Mouse (Mus musculus) midbrain, embryonic 16.5 days (tissue): Measurements from ENCODE around the gene Snx29. TPM values are rescaled to one million over a fixed set of nuclear protein-coding genes. Genes with fewer than 3 reads are reported as not detected.

Experiments
- ATAC-seq: fragments of 200-750 bp; cut with Nextera tagmentation; 2 replicates; pipeline ENCODE4 v1.8.0; 2017; ENCODE audit warnings: moderate TSS enrichment
- H3K27ac ChIP-seq: fragments of 300-500 bp; sonication (generic); 2 replicates; pipeline ENCODE4 v1.5.1; 2014; ENCODE audit warnings: mild to moderate bottlenecking, low read length, mixed read lengths
- H3K27me3 ChIP-seq: fragments of 300-500 bp; sonication (generic); 2 replicates; pipeline ENCODE4 v1.6.1; 2014; ENCODE audit warnings: low read depth, low read length, mixed read lengths; ENCODE audit not compliant: control insufficient read depth, insufficient read depth
- H3K36me3 ChIP-seq: fragments of 300-500 bp; sonication (generic); 2 replicates; pipeline ENCODE4 v1.6.1; 2014; ENCODE audit warnings: mild to moderate bottlenecking, low read length, moderate library complexity, mixed read lengths; ENCODE audit not compliant: control insufficient read depth, insufficient read depth
- H3K4me1 ChIP-seq: fragments of 300-500 bp; sonication (generic); 2 replicates; pipeline ENCODE4 v1.6.1; 2014; ENCODE audit warnings: mild to moderate bottlenecking, low read length, mixed read lengths; ENCODE audit not compliant: control insufficient read depth, insufficient read depth
- H3K4me2 ChIP-seq: fragments of 300-500 bp; sonication (generic); 2 replicates; pipeline ENCODE4 v1.6.1; 2014; ENCODE audit warnings: mild to moderate bottlenecking, low read length, mixed read lengths
- H3K4me3 ChIP-seq: fragments of 300-500 bp; sonication (generic); 2 replicates; pipeline ENCODE4 v1.5.1; 2014; ENCODE audit warnings: low read depth, mild to moderate bottlenecking, low read length, moderate library complexity, mixed read lengths
- H3K9ac ChIP-seq: fragments of 300-500 bp; sonication (generic); 2 replicates; pipeline ENCODE4 v1.6.1; 2014; ENCODE audit warnings: low read depth, low read length, mixed read lengths
- H3K9me3 ChIP-seq: fragments of 300-500 bp; sonication (generic); replicated peaks from 2 replicates; pipeline ENCODE4 v1.6.1; 2014; ENCODE audit warnings: mild to moderate bottlenecking, low read length, mixed read lengths; ENCODE audit not compliant: control insufficient read depth, poor library complexity, severe bottlenecking
- WGBS: fragments of 180-500 bp; shearing (Covaris S2); extraction: QIAGEN DNeasy Blood & Tissue Kit; methylation state at CpG from one replicate; pipeline ENCODE4 v1.1.7; 2014; 5-methylcytosine and 5-hydroxymethylcytosine counted together
- polyA plus RNA-seq: library from polyadenylated mRNA; unstranded; fragments of >200 nt; fragmentation: Nextera tagmentation; extraction: Ambion mirVana; gene quantifications from 2 replicates; pipeline ENCODE4 v1.2.1, GENCODE M21; 2015

Gene Snx29
- polyA plus RNA-seq, 1 experiment from 2014 or later, result 16.8 TPM

- Histone ChIP-seq H3K27ac (no peak overlapping the region), H3K9me3 (no peaks in the 10 kb centered on the region), H3K4me2 (no peak overlapping the region), H3K36me3 (no peaks in the 10 kb centered on the region), H3K27me3 (no peaks in the 10 kb centered on the region), H3K4me3 (no peak overlapping the region), H3K4me1 (peaks cover 4% of the 10 kb centered on the region; the same call in 1 of the 2 replicates), H3K9ac (no peak overlapping the region)
- ATAC-seq, result peak; percentile 25; the same call in 1 of the 2 replicates
- 40% methylated on average over 7 of the region's 7 CpGs for WGBS
Measured at GRCm38 (mm10) chr16:11597769-11598168, 275.1 kb downstream of the Snx29 start.

- Histone ChIP-seq H3K4me1 (peaks cover 4% of the 10 kb centered on the region; the same call in 1 of the 2 replicates), H3K36me3 (no peaks in the 10 kb centered on the region), H3K4me2 (no peak overlapping the region), H3K9me3 (no peaks in the 10 kb centered on the region), H3K27me3 (no peaks in the 10 kb centered on the region), H3K9ac (no peak overlapping the region), H3K27ac (no peak overlapping the region), H3K4me3 (no peak overlapping the region)
- WGBS, result 77% methylated on average over 3 of the region's 3 CpGs
- ATAC-seq, result no peak
Measured at GRCm38 (mm10) chr16:11599523-11599922, 276.8 kb downstream of the Snx29 start.

GRCm38 (mm10) chr16:11601336-11602082 is 278.8 kb downstream of the Snx29 start:
- ATAC-seq, result no peak
- H3K4me1 ChIP-seq, result peaks cover 4% of the 10 kb centered on the region; the same call in 1 of the 2 replicates
- no peaks in the 10 kb centered on the region for H3K9me3 ChIP-seq
- no peaks in the 10 kb centered on the region for H3K27me3 ChIP-seq
- no peak overlapping the region for H3K4me2 ChIP-seq
- no peak overlapping the region for H3K27ac ChIP-seq
- 89% methylated on average over 1 of the region's 1 CpGs for WGBS
- H3K4me3 ChIP-seq, result no peak overlapping the region
- no peak overlapping the region for H3K9ac ChIP-seq
- no peaks in the 10 kb centered on the region for H3K36me3 ChIP-seq

- Histone ChIP-seq H3K9me3 (no peaks in the 10 kb centered on the region), H3K9ac (no peak overlapping the region), H3K4me1 (no peaks in the 10 kb centered on the region), H3K27ac (no peak overlapping the region), H3K4me2 (no peak overlapping the region), H3K27me3 (no peaks in the 10 kb centered on the region), H3K4me3 (no peak overlapping the region), H3K36me3 (no peaks in the 10 kb centered on the region)
- 76% methylated on average over 5 of the region's 5 CpGs for WGBS
- no peak for ATAC-seq
Measured at GRCm38 (mm10) chr16:11603667-11604422, 281.1 kb downstream of the Snx29 start.

GRCm38 (mm10) chr16:11612526-11613126 is 289.9 kb downstream of the Snx29 start:
- H3K27me3 ChIP-seq, result no peaks in the 10 kb centered on the region
- no peak for ATAC-seq
- no peak overlapping the region for H3K4me2 ChIP-seq
- 74% methylated on average over 3 of the region's 3 CpGs for WGBS
- H3K4me3 ChIP-seq, result no peak overlapping the region
- H3K4me1 ChIP-seq, result peaks cover 3% of the 10 kb centered on the region; the same call in 1 of the 2 replicates
- peaks cover 7% of the 10 kb centered on the region; the same call in 1 of the 2 replicates for H3K9me3 ChIP-seq
- H3K9ac ChIP-seq, result no peak overlapping the region
- peak overlapping the region; percentile 40; the same call in 1 of the 2 replicates for H3K27ac ChIP-seq
- no peaks in the 10 kb centered on the region for H3K36me3 ChIP-seq

GRCm38 (mm10) chr16:11614401-11615014 is 291.8 kb downstream of the Snx29 start:
- no peak for ATAC-seq
- no peak overlapping the region for H3K27ac ChIP-seq
- H3K9ac ChIP-seq, result no peak overlapping the region
- no peak overlapping the region for H3K4me2 ChIP-seq
- H3K9me3 ChIP-seq, result peaks cover 7% of the 10 kb centered on the region; the same call in 1 of the 2 replicates
- H3K36me3 ChIP-seq, result no peaks in the 10 kb centered on the region
- H3K4me3 ChIP-seq, result no peak overlapping the region
- H3K27me3 ChIP-seq, result no peaks in the 10 kb centered on the region
- WGBS, result 89% methylated on average over 3 of the region's 3 CpGs
- H3K4me1 ChIP-seq, result peaks cover 3% of the 10 kb centered on the region; the same call in 1 of the 2 replicates

GRCm38 (mm10) chr16:11615633-11616032 is 292.9 kb downstream of the Snx29 start:
- no peak overlapping the region for H3K9ac ChIP-seq
- WGBS, result 76% methylated on average over 2 of the region's 2 CpGs
- H3K4me1 ChIP-seq, result peaks cover 3% of the 10 kb centered on the region; the same call in 1 of the 2 replicates
- H3K27me3 ChIP-seq, result no peaks in the 10 kb centered on the region
- peaks cover 7% of the 10 kb centered on the region; the same call in 1 of the 2 replicates for H3K9me3 ChIP-seq
- no peak for ATAC-seq
- no peak overlapping the region for H3K4me3 ChIP-seq
- H3K4me2 ChIP-seq, result no peak overlapping the region
- H3K27ac ChIP-seq, result no peak overlapping the region
- no peaks in the 10 kb centered on the region for H3K36me3 ChIP-seq

- no peak overlapping the region for H3K4me2 ChIP-seq
- 94% methylated on average over 2 of the region's 2 CpGs for WGBS
- no peak overlapping the region for H3K4me3 ChIP-seq
- H3K9me3 ChIP-seq, result peaks cover 7% of the 10 kb centered on the region; the same call in 1 of the 2 replicates
- H3K27me3 ChIP-seq, result no peaks in the 10 kb centered on the region
- ATAC-seq, result no peak
- no peaks in the 10 kb centered on the region for H3K36me3 ChIP-seq
- no peak overlapping the region for H3K9ac ChIP-seq
- H3K27ac ChIP-seq, result no peak overlapping the region
- no peaks in the 10 kb centered on the region for H3K4me1 ChIP-seq
Measured at GRCm38 (mm10) chr16:11619951-11620350, 297.2 kb downstream of the Snx29 start.
